Mouse (Mus musculus) CH12.LX (cell line): ENCODE results near the gene Qser1.

Experiments used
- CHD1 ChIP-seq: IDR thresholded peaks from 2 replicates; pipeline ENCODE4 v1.6.1; 2012; ENCODE audit warnings: low read depth, low read length, improper control_type of control experiment, inconsistent platforms
- CTCF ChIP-seq, 2 experiments: IDR thresholded peaks in 1 of 2; conservative IDR thresholded peaks in 1 of 2; 2 replicates each; pipeline ENCODE4 v1.5.1; 2011 to 2012; ENCODE audit warnings: low read depth in 2 of 2, low read length in 2 of 2, improper control_type of control experiment in 1 of 2, inconsistent platforms in 1 of 2, mild to moderate bottlenecking in 1 of 2, moderate library complexity in 1 of 2
- EP300 ChIP-seq: IDR thresholded peaks from 2 replicates; pipeline ENCODE4 v1.6.1; 2011; ENCODE audit warnings: low read length, improper control_type of control experiment
- ETS1 ChIP-seq: conservative IDR thresholded peaks from 2 replicates; pipeline ENCODE4 v1.6.1; 2012; ENCODE audit warnings: low read depth, mild to moderate bottlenecking, inconsistent platforms, low read length, improper control_type of control experiment, moderate library complexity
- POLR2A ChIP-seq: IDR thresholded peaks from 2 replicates; pipeline ENCODE4 v1.6.1; 2011; ENCODE audit warnings: low read depth, mild to moderate bottlenecking, improper control_type of control experiment, low read length
- POLR2AphosphoS2 ChIP-seq: IDR thresholded peaks from 2 replicates; pipeline ENCODE4 v1.6.1; 2011; ENCODE audit warnings: low read depth, low read length, improper control_type of control experiment
- TBP ChIP-seq: conservative IDR thresholded peaks from 2 replicates; pipeline ENCODE4 v1.6.1; 2011; ENCODE audit warnings: low read depth, low read length, improper control_type of control experiment
- TCF12 ChIP-seq: IDR thresholded peaks from 2 replicates; pipeline ENCODE4 v1.6.1; 2014; ENCODE audit warnings: low read depth, mild to moderate bottlenecking, inconsistent platforms, low read length, improper control_type of control experiment
- USF1 ChIP-seq: IDR thresholded peaks from 2 replicates; pipeline ENCODE4 v1.6.1; 2014; ENCODE audit warnings: low read depth, mild to moderate bottlenecking, inconsistent platforms, low read length, improper control_type of control experiment

GRCm38 (mm10) chr2:104717231-104717735 is 99.3 kb downstream of the Qser1 start:
- TF ChIP-seq ETS1 (no peak), TBP (no peak), CHD1 (no peak), CTCF (conservative IDR thresholded peaks at IDR 0.05 in 1 of 2, IDR thresholded peaks at IDR 0.05 in 1 of 2; ENCODE audit: low read depth in 2 of 2, low read length in 2 of 2) (no peak), TCF12 (no peak), USF1 (no peak), POLR2A (no peak), POLR2AphosphoS2 (no peak), EP300 (no peak)
